Mouse (Mus musculus) neural tube, embryonic 13.5 days (tissue): Measurements from ENCODE around the gene H2-Aa. TPM values are rescaled to one million over a fixed set of nuclear protein-coding genes. Genes with fewer than 3 reads are reported as not detected.

Source experiments
- ATAC-seq: fragments of 200-750 bp; cut with Nextera tagmentation; 2 replicates; pipeline ENCODE4 v1.8.0; 2017; ENCODE audit warnings: low read depth, mild to moderate bottlenecking, moderate TSS enrichment, moderate library complexity
- H3K27ac ChIP-seq: fragments of 300-500 bp; sonication (generic); replicated peaks from 2 replicates; pipeline ENCODE4 v1.5.1; 2015; ENCODE audit warnings: moderate library complexity, mild to moderate bottlenecking, inconsistent platforms
- H3K27me3 ChIP-seq: fragments of 300-500 bp; sonication (generic); 2 replicates; pipeline ENCODE4 v1.6.1; 2015; ENCODE audit warnings: mild to moderate bottlenecking, inconsistent platforms
- H3K36me3 ChIP-seq: fragments of 300-500 bp; sonication (generic); 2 replicates; pipeline ENCODE4 v1.6.1; 2015; ENCODE audit warnings: mild to moderate bottlenecking, inconsistent platforms
- H3K4me1 ChIP-seq: fragments of 300-500 bp; sonication (generic); replicated peaks from 2 replicates; pipeline ENCODE4 v1.6.1; 2015; ENCODE audit warnings: inconsistent platforms
- H3K4me2 ChIP-seq: fragments of 300-500 bp; sonication (generic); 2 replicates; pipeline ENCODE4 v1.6.1; 2015; ENCODE audit warnings: inconsistent platforms, mild to moderate bottlenecking, moderate library complexity
- H3K4me3 ChIP-seq: fragments of 300-500 bp; sonication (generic); 2 replicates; pipeline ENCODE4 v1.5.1; 2015; ENCODE audit warnings: mild to moderate bottlenecking, inconsistent platforms
- H3K9ac ChIP-seq: fragments of 300-500 bp; sonication (generic); 2 replicates; pipeline ENCODE4 v1.6.1; 2015; ENCODE audit warnings: moderate library complexity, mild to moderate bottlenecking, inconsistent platforms
- H3K9me3 ChIP-seq: fragments of 300-500 bp; sonication (generic); 2 replicates; pipeline ENCODE4 v1.6.1; 2016; ENCODE audit warnings: inconsistent platforms
- WGBS: fragments of 180-500 bp; shearing (Covaris S2); methylation state at CpG from one replicate; pipeline ENCODE4 v1.1.7; 2015; 5-methylcytosine and 5-hydroxymethylcytosine counted together
- polyA plus RNA-seq: library from polyadenylated mRNA; unstranded; fragments of >200 nt; fragmentation: Nextera tagmentation; extraction: Ambion mirVana; gene quantifications from 2 replicates; pipeline ENCODE4 v1.2.1, GENCODE M21; 2015

H2-Aa gene
- polyA plus RNA-seq, 1 experiment from 2014 or later = 0.63 TPM

- Histone ChIP-seq H3K4me3 (no peak overlapping the region), H3K27ac (no peak overlapping the region), H3K27me3 (no peaks in the 10 kb centered on the region), H3K9ac (no peak overlapping the region), H3K9me3 (0 out of 2 replicates have a peak, but pooled peaks cover 4% of the 10 kb centered on the region), H3K4me2 (no peak overlapping the region), H3K36me3 (no peaks in the 10 kb centered on the region), H3K4me1 (no peaks in the 10 kb centered on the region)
- no peak for ATAC-seq
- WGBS = 69% methylated on average over 1 of the region's 1 CpGs
Measured at GRCm38 (mm10) chr17:34280499-34281038, 7.1 kb downstream of the H2-Aa start.

- no peaks in the 10 kb centered on the region for H3K36me3 ChIP-seq
- no peaks in the 10 kb centered on the region for H3K4me1 ChIP-seq
- H3K9me3 ChIP-seq = 0 out of 2 replicates have a peak, but pooled peaks cover 4% of the 10 kb centered on the region
- no peak for ATAC-seq
- no peak overlapping the region for H3K4me2 ChIP-seq
- 96% methylated on average over 1 of the region's 1 CpGs for WGBS
- no peak overlapping the region for H3K4me3 ChIP-seq
- no peak overlapping the region for H3K9ac ChIP-seq
- H3K27me3 ChIP-seq = no peaks in the 10 kb centered on the region
- H3K27ac ChIP-seq = no peak overlapping the region
Measured at GRCm38 (mm10) chr17:34272102-34272501, 15.5 kb downstream of the H2-Aa start.

GRCm38 (mm10) chr17:34270940-34271339 lies 16.7 kb downstream of the H2-Aa start:
- ATAC-seq = no peak
- Histone ChIP-seq H3K27ac (no peak overlapping the region), H3K36me3 (no peaks in the 10 kb centered on the region), H3K4me1 (no peaks in the 10 kb centered on the region), H3K9me3 (no peaks in the 10 kb centered on the region), H3K4me2 (no peak overlapping the region), H3K27me3 (no peaks in the 10 kb centered on the region), H3K9ac (no peak overlapping the region), H3K4me3 (no peak overlapping the region)
- 77% methylated on average over 2 of the region's 2 CpGs for WGBS

GRCm38 (mm10) chr17:34270230-34270629 lies 17.4 kb downstream of the H2-Aa start:
- H3K4me3 ChIP-seq = no peak overlapping the region
- no peak overlapping the region for H3K4me2 ChIP-seq
- 89% methylated on average over 2 of the region's 2 CpGs for WGBS
- H3K9me3 ChIP-seq = no peaks in the 10 kb centered on the region
- ATAC-seq = no peak
- H3K27me3 ChIP-seq = peaks cover 4% of the 10 kb centered on the region
- no peak overlapping the region for H3K27ac ChIP-seq
- no peaks in the 10 kb centered on the region for H3K36me3 ChIP-seq
- no peak overlapping the region for H3K9ac ChIP-seq
- H3K4me1 ChIP-seq = peaks cover 1% of the 10 kb centered on the region

- Histone ChIP-seq H3K4me3 (no peak overlapping the region), H3K27ac (no peak overlapping the region), H3K9ac (no peak overlapping the region), H3K36me3 (no peaks in the 10 kb centered on the region), H3K27me3 (peaks cover 9% of the 10 kb centered on the region), H3K4me1 (peaks cover 6% of the 10 kb centered on the region), H3K4me2 (no peak overlapping the region), H3K9me3 (no peaks in the 10 kb centered on the region)
- no peak for ATAC-seq
- 81% methylated on average over 4 of the region's 4 CpGs for WGBS
Measured at GRCm38 (mm10) chr17:34269817-34270216, 17.8 kb downstream of the H2-Aa start.

GRCm38 (mm10) chr17:34268748-34269147 lies 18.9 kb downstream of the H2-Aa start:
- Histone ChIP-seq H3K4me3 (no peak overlapping the region), H3K36me3 (no peaks in the 10 kb centered on the region), H3K9ac (no peak overlapping the region), H3K9me3 (no peaks in the 10 kb centered on the region), H3K27ac (no peak overlapping the region), H3K27me3 (peaks cover 19% of the 10 kb centered on the region), H3K4me2 (no peak overlapping the region), H3K4me1 (peaks cover 16% of the 10 kb centered on the region)
- WGBS = 80% methylated on average over 2 of the region's 2 CpGs
- ATAC-seq = no peak

GRCm38 (mm10) chr17:34268262-34268661 lies 19.4 kb downstream of the H2-Aa start:
- Histone ChIP-seq H3K36me3 (no peaks in the 10 kb centered on the region), H3K9ac (no peak overlapping the region), H3K4me2 (no peak overlapping the region), H3K27ac (no peak overlapping the region), H3K27me3 (peaks cover 23% of the 10 kb centered on the region), H3K4me3 (no peak overlapping the region), H3K9me3 (no peaks in the 10 kb centered on the region), H3K4me1 (peaks cover 21% of the 10 kb centered on the region)
- no peak for ATAC-seq
- 87% methylated on average over 2 of the region's 2 CpGs for WGBS

GRCm38 (mm10) chr17:34264452-34265351 lies 22.9 kb downstream of the H2-Aa start:
- H3K27ac ChIP-seq = no peak overlapping the region
- peaks cover 34% of the 10 kb centered on the region for H3K27me3 ChIP-seq
- H3K36me3 ChIP-seq = no peaks in the 10 kb centered on the region
- peak overlapping the region; percentile 96 for H3K4me2 ChIP-seq
- peak overlapping the region; percentile 50 for H3K4me3 ChIP-seq
- no peaks in the 10 kb centered on the region for H3K9me3 ChIP-seq
- peaks cover 28% of the 10 kb centered on the region for H3K4me1 ChIP-seq
- H3K9ac ChIP-seq = peak overlapping the region; percentile 68
- under 1% methylated on average over 89 of the region's 93 CpGs for WGBS
- ATAC-seq = 0 out of 2 replicates have a peak, but pooled peaks have one; percentile 14

GRCm38 (mm10) chr17:34263811-34264371 lies 23.7 kb downstream of the H2-Aa start:
- Histone ChIP-seq H3K9me3 (no peaks in the 10 kb centered on the region), H3K27me3 (peaks cover 34% of the 10 kb centered on the region), H3K4me1 (peaks cover 28% of the 10 kb centered on the region), H3K4me3 (peak overlapping the region; percentile 50), H3K9ac (no peak overlapping the region), H3K4me2 (peak overlapping the region; percentile 96), H3K36me3 (no peaks in the 10 kb centered on the region), H3K27ac (no peak overlapping the region)
- 3% methylated on average over 14 of the region's 14 CpGs for WGBS
- no peak for ATAC-seq

- ATAC-seq = peak; percentile 70
- peaks cover 34% of the 10 kb centered on the region for H3K27me3 ChIP-seq
- 3% methylated on average over 8 of the region's 8 CpGs for WGBS
- H3K9ac ChIP-seq = 0 out of 2 replicates have a peak overlapping the region, but pooled peaks have one; percentile 38
- no peaks in the 10 kb centered on the region for H3K9me3 ChIP-seq
- H3K27ac ChIP-seq = no peak overlapping the region
- peaks cover 28% of the 10 kb centered on the region for H3K4me1 ChIP-seq
- H3K4me2 ChIP-seq = peak overlapping the region; percentile 96
- peak overlapping the region; percentile 50 for H3K4me3 ChIP-seq
- H3K36me3 ChIP-seq = no peaks in the 10 kb centered on the region
Measured at GRCm38 (mm10) chr17:34263068-34263467, 24.6 kb downstream of the H2-Aa start.

- H3K27ac ChIP-seq = no peak overlapping the region
- H3K4me1 ChIP-seq = peaks cover 28% of the 10 kb centered on the region
- no peak overlapping the region for H3K9ac ChIP-seq
- H3K27me3 ChIP-seq = peaks cover 34% of the 10 kb centered on the region
- no peak overlapping the region for H3K4me2 ChIP-seq
- no peaks in the 10 kb centered on the region for H3K9me3 ChIP-seq
- peak; percentile 49 for ATAC-seq
- 23% methylated on average over 4 of the region's 4 CpGs for WGBS
- no peaks in the 10 kb centered on the region for H3K36me3 ChIP-seq
- H3K4me3 ChIP-seq = no peak overlapping the region
Measured at GRCm38 (mm10) chr17:34261502-34261901, 26.1 kb downstream of the H2-Aa start.

GRCm38 (mm10) chr17:34260551-34260950 lies 27.1 kb downstream of the H2-Aa start:
- H3K36me3 ChIP-seq = no peaks in the 10 kb centered on the region
- no peak overlapping the region for H3K9ac ChIP-seq
- H3K27me3 ChIP-seq = peaks cover 33% of the 10 kb centered on the region
- H3K9me3 ChIP-seq = no peaks in the 10 kb centered on the region
- 72% methylated on average over 5 of the region's 5 CpGs for WGBS
- no peak overlapping the region for H3K4me3 ChIP-seq
- H3K4me2 ChIP-seq = no peak overlapping the region
- peaks cover 28% of the 10 kb centered on the region for H3K4me1 ChIP-seq
- ATAC-seq = no peak
- no peak overlapping the region for H3K27ac ChIP-seq
